Mouse (Mus musculus) limb, embryonic 12.5 days (tissue): ENCODE data around the gene Sept9. TPM values are rescaled to one million over a fixed set of nuclear protein-coding genes. Genes with fewer than 3 reads are reported as not detected.

Experiments
- ATAC-seq: fragments of 200-750 bp; cut with Nextera tagmentation; 2 replicates; pipeline ENCODE4 v1.8.0; 2017; ENCODE audit warnings: low read depth, moderate TSS enrichment; ENCODE audit not compliant: insufficient number of reproducible peaks, insufficient read depth, low FRiP score, low TSS enrichment
- H3K27ac ChIP-seq: fragments of 300-500 bp; sonication (generic); 2 replicates; pipeline ENCODE4 v1.5.1; 2016; ENCODE audit warnings: mild to moderate bottlenecking, moderate library complexity
- H3K27me3 ChIP-seq: fragments of 300-500 bp; sonication (generic); 2 replicates; pipeline ENCODE4 v1.6.1; 2016; ENCODE audit warnings: mild to moderate bottlenecking, moderate library complexity
- H3K36me3 ChIP-seq: fragments of 300-500 bp; sonication (generic); 2 replicates; pipeline ENCODE4 v1.6.1; 2016; ENCODE audit warnings: mild to moderate bottlenecking, moderate library complexity
- H3K4me1 ChIP-seq: fragments of 300-500 bp; sonication (generic); replicated peaks from 2 replicates; pipeline ENCODE4 v1.6.1; 2016
- H3K4me2 ChIP-seq: fragments of 300-500 bp; sonication (generic); 2 replicates; pipeline ENCODE4 v1.6.1; 2016; ENCODE audit warnings: mild to moderate bottlenecking, moderate library complexity
- H3K4me3 ChIP-seq: fragments of 300-500 bp; sonication (generic); replicated peaks from 2 replicates; pipeline ENCODE4 v1.5.1; 2016; ENCODE audit warnings: mild to moderate bottlenecking
- H3K9ac ChIP-seq: fragments of 300-500 bp; sonication (generic); replicated peaks from 2 replicates; pipeline ENCODE4 v1.6.1; 2016; ENCODE audit warnings: mild to moderate bottlenecking, moderate library complexity
- H3K9me3 ChIP-seq: fragments of 300-500 bp; sonication (generic); 2 replicates; pipeline ENCODE4 v1.6.1; 2016; ENCODE audit warnings: mild to moderate bottlenecking, moderate library complexity
- WGBS: fragments of 180-500 bp; shearing (Covaris S2); methylation state at CpG from one replicate; pipeline ENCODE4 v1.1.7; 2016; 5-methylcytosine and 5-hydroxymethylcytosine counted together
- polyA plus RNA-seq: library from polyadenylated mRNA; unstranded; fragments of >200 nt; fragmentation: Nextera tagmentation; extraction: Ambion mirVana; gene quantifications from 2 replicates; pipeline ENCODE4 v1.2.1, GENCODE M21; 2016

The Sept9 gene
- polyA plus RNA-seq, 1 experiment from 2014 or later = 234 TPM

- no peak for ATAC-seq
- 33% methylated on average over 5 of the region's 5 CpGs for WGBS
- peak overlapping the region; percentile 91; the same call in 1 of the 2 replicates for H3K27ac ChIP-seq
These were observed 23.2 kb upstream of the Sept9 start for GRCm38 (mm10) chr11:117176304-117176703.

GRCm38 (mm10) chr11:117176900-117177299 lies 22.6 kb upstream of the Sept9 start:
- Histone ChIP-seq H3K36me3 (no peaks in the 10 kb centered on the region), H3K4me1 (peaks cover 27% of the 10 kb centered on the region), H3K9me3 (peaks cover 16% of the 10 kb centered on the region), H3K4me3 (no peak overlapping the region), H3K4me2 (no peak overlapping the region), H3K27ac (no peak overlapping the region), H3K27me3 (no peaks in the 10 kb centered on the region), H3K9ac (no peak overlapping the region)
- ATAC-seq = no peak
- 86% methylated on average over 5 of the region's 5 CpGs for WGBS

More at GRCm38 (mm10) chr11:117176304-117176703, 23.2 kb upstream of the Sept9 start:
- H3K9ac ChIP-seq = no peak overlapping the region
- H3K36me3 ChIP-seq = no peaks in the 10 kb centered on the region
- H3K4me1 ChIP-seq = peaks cover 27% of the 10 kb centered on the region
- H3K9me3 ChIP-seq = peaks cover 11% of the 10 kb centered on the region
- H3K4me3 ChIP-seq = no peak overlapping the region
- no peak overlapping the region for H3K4me2 ChIP-seq
- H3K27me3 ChIP-seq = no peaks in the 10 kb centered on the region

- Histone ChIP-seq H3K9ac (no peak overlapping the region), H3K4me1 (peaks cover 27% of the 10 kb centered on the region), H3K27ac (no peak overlapping the region), H3K9me3 (peaks cover 21% of the 10 kb centered on the region), H3K36me3 (no peaks in the 10 kb centered on the region), H3K4me2 (no peak overlapping the region), H3K27me3 (no peaks in the 10 kb centered on the region), H3K4me3 (no peak overlapping the region)
- WGBS = 52% methylated on average over 9 of the region's 11 CpGs
- peak; percentile 64; the same call in 1 of the 2 replicates for ATAC-seq
These were observed 22.0 kb upstream of the Sept9 start for GRCm38 (mm10) chr11:117177303-117177979.

GRCm38 (mm10) chr11:117179902-117180301 lies 19.6 kb upstream of the Sept9 start:
- peaks cover 21% of the 10 kb centered on the region for H3K9me3 ChIP-seq
- 81% methylated on average over 5 of the region's 5 CpGs for WGBS

GRCm38 (mm10) chr11:117182808-117183207 lies 16.7 kb upstream of the Sept9 start:
- Histone ChIP-seq H3K9ac (no peak overlapping the region), H3K4me2 (no peak overlapping the region)

More at GRCm38 (mm10) chr11:117179902-117180301, 19.6 kb upstream of the Sept9 start:
- Histone ChIP-seq H3K27ac (no peak overlapping the region), H3K4me3 (no peak overlapping the region), H3K9ac (no peak overlapping the region), H3K4me1 (peaks cover 19% of the 10 kb centered on the region), H3K27me3 (no peaks in the 10 kb centered on the region), H3K4me2 (no peak overlapping the region), H3K36me3 (no peaks in the 10 kb centered on the region)
- no peak for ATAC-seq

GRCm38 (mm10) chr11:117183299-117183698 lies 16.2 kb upstream of the Sept9 start:
- Histone ChIP-seq H3K4me1 (peaks cover 11% of the 10 kb centered on the region), H3K9ac (no peak overlapping the region), H3K27me3 (no peaks in the 10 kb centered on the region), H3K9me3 (peaks cover 21% of the 10 kb centered on the region), H3K4me3 (no peak overlapping the region), H3K4me2 (no peak overlapping the region), H3K36me3 (no peaks in the 10 kb centered on the region), H3K27ac (no peak overlapping the region)
- 86% methylated on average over 2 of the region's 3 CpGs for WGBS
- no peak for ATAC-seq

More at GRCm38 (mm10) chr11:117182808-117183207, 16.7 kb upstream of the Sept9 start:
- WGBS = 80% methylated on average over 3 of the region's 3 CpGs
- peaks cover 11% of the 10 kb centered on the region for H3K4me1 ChIP-seq
- H3K9me3 ChIP-seq = peaks cover 21% of the 10 kb centered on the region
- H3K36me3 ChIP-seq = no peaks in the 10 kb centered on the region
- no peak for ATAC-seq
- H3K4me3 ChIP-seq = no peak overlapping the region
- no peaks in the 10 kb centered on the region for H3K27me3 ChIP-seq
- no peak overlapping the region for H3K27ac ChIP-seq

- no peak overlapping the region for H3K4me3 ChIP-seq
- ATAC-seq = no peak
- 83% methylated on average over 5 of the region's 5 CpGs for WGBS
These were observed 15.6 kb upstream of the Sept9 start for GRCm38 (mm10) chr11:117183841-117184240.

GRCm38 (mm10) chr11:117185076-117185933 lies 14.2 kb upstream of the Sept9 start:
- Histone ChIP-seq H3K27ac (peak overlapping the region; percentile 85), H3K4me1 (peaks cover 11% of the 10 kb centered on the region), H3K36me3 (no peaks in the 10 kb centered on the region), H3K9ac (no peak overlapping the region), H3K4me2 (peak overlapping the region; percentile 30; the same call in 1 of the 2 replicates), H3K4me3 (no peak overlapping the region), H3K27me3 (no peaks in the 10 kb centered on the region), H3K9me3 (peaks cover 15% of the 10 kb centered on the region)
- 30% methylated on average over 21 of the region's 21 CpGs for WGBS
- ATAC-seq = peak; percentile 65; the same call in 1 of the 2 replicates

More at GRCm38 (mm10) chr11:117183841-117184240, 15.6 kb upstream of the Sept9 start:
- H3K9me3 ChIP-seq = peaks cover 21% of the 10 kb centered on the region
- H3K4me2 ChIP-seq = no peak overlapping the region
- H3K27ac ChIP-seq = no peak overlapping the region
- H3K27me3 ChIP-seq = no peaks in the 10 kb centered on the region
- peaks cover 11% of the 10 kb centered on the region for H3K4me1 ChIP-seq
- no peak overlapping the region for H3K9ac ChIP-seq
- no peaks in the 10 kb centered on the region for H3K36me3 ChIP-seq

- Histone ChIP-seq H3K27ac (no peak overlapping the region), H3K27me3 (no peaks in the 10 kb centered on the region; the same call in 1 of the 2 replicates), H3K9ac (no peak overlapping the region), H3K36me3 (no peaks in the 10 kb centered on the region), H3K4me3 (no peak overlapping the region), H3K9me3 (no peaks in the 10 kb centered on the region), H3K4me1 (no peaks in the 10 kb centered on the region; the same call in 1 of the 2 replicates), H3K4me2 (no peak overlapping the region)
- 63% methylated on average over 5 of the region's 5 CpGs for WGBS
- no peak for ATAC-seq
These were observed 7.9 kb upstream of the Sept9 start for GRCm38 (mm10) chr11:117191524-117191923.

GRCm38 (mm10) chr11:117194475-117194937 lies 5.0 kb upstream of the Sept9 start:
- H3K4me2 ChIP-seq = no peak overlapping the region
- H3K9me3 ChIP-seq = no peaks in the 10 kb centered on the region
- H3K27ac ChIP-seq = no peak overlapping the region
- peaks cover 4% of the 10 kb centered on the region for H3K4me1 ChIP-seq
- 77% methylated on average over 11 of the region's 11 CpGs for WGBS
- no peak for ATAC-seq
- H3K36me3 ChIP-seq = no peaks in the 10 kb centered on the region
- no peak overlapping the region for H3K4me3 ChIP-seq
- peaks cover 22% of the 10 kb centered on the region for H3K27me3 ChIP-seq
- no peak overlapping the region for H3K9ac ChIP-seq

- no peaks in the 10 kb centered on the region for H3K9me3 ChIP-seq
- H3K4me3 ChIP-seq = no peak overlapping the region
- H3K4me2 ChIP-seq = no peak overlapping the region
- no peak overlapping the region for H3K9ac ChIP-seq
- H3K4me1 ChIP-seq = peaks cover 15% of the 10 kb centered on the region
- no peak overlapping the region for H3K27ac ChIP-seq
- H3K36me3 ChIP-seq = no peaks in the 10 kb centered on the region
- WGBS = 76% methylated on average over 6 of the region's 6 CpGs
- peaks cover 33% of the 10 kb centered on the region for H3K27me3 ChIP-seq
- ATAC-seq = no peak
These were observed 3.8 kb upstream of the Sept9 start for GRCm38 (mm10) chr11:117195616-117196015.
